Mouse (Mus musculus) forelimb bud, embryonic 11.5 days (tissue): Measurements from ENCODE around the gene Camkmt.

Experiments used
- DNase-seq: peaks from one replicate; pipeline ENCODE4 v3.0.0-alpha.2; 2012; ENCODE audit warnings: low read depth, low spot score

The Camkmt gene

DNA sequence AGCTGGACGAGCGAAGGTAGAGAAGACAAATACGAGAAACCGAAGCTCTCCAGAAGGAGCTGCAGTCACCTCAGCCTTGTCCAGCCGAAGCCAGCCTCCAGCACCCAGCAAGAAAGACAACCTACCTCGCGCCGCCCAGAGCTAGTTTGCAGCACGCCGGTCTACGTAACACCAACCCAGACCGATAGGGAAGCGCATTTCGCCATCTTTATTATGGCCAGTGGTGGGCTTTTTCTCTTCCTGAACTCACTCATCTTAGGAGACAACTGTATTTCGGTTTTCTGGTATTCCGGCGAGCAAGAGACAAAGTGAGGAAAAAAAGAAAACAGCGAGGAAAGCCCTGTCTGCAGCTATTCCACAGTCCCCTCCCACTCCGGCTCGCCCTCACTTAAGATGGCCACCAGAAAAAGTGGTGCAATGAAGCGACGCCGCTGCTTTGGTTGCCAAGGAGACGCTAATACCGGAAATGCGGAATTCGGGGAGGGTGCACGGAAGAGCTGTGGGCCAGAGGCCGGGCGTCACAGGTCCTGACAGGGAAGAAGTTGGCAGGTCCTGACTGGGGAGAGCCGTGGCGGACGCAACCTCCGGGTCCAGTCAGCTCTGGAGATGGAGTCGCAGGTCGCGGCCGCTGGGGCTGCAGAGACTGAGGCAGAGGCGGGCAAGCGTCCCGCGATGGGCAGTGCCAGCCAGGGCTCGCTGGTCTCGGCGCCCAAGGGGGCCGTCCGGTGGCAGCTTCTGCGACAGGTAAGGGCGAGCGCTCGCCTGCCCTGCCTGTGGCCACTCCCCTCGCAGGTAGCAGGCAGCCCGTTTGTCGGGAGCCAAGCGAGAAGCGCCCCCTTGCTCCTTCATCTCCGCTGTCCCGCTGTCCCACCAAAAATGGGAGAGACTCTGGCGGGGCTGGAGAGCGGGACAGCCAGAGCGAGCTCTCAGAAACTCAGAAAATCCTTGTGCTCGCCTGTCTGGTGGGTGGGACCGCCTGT, at the start of gene Camkmt, which contains the start of gene Prepl:
Camkmt (plus strand) TSS at position 433 of the 980 bp plus-strand sequence.
Prepl (minus strand) TSS at position 122 of the 980 bp plus-strand sequence.
- DNase-seq, result peak; percentile 98

DNA sequence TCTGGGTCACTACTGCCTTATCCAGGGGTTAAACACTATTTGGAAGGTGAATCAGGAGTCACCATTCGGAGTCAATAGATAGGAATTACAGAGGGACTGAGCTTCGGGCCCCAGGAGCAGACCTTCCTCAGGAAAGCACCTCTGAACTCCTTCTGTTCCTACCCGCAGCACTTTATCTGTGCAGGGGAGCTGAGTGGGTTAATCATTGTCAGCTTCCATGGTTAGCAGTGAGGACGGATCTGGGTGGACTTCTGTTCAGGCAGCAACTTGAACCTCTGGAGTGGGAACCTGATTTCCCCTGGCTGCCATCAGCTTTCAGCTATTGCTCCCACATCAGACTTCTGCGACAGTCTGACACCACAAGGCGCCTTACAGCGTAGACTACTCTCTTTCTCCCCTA, 49.4 kb upstream of the Camkmt start:
- DNase-seq, result no peak

DNA sequence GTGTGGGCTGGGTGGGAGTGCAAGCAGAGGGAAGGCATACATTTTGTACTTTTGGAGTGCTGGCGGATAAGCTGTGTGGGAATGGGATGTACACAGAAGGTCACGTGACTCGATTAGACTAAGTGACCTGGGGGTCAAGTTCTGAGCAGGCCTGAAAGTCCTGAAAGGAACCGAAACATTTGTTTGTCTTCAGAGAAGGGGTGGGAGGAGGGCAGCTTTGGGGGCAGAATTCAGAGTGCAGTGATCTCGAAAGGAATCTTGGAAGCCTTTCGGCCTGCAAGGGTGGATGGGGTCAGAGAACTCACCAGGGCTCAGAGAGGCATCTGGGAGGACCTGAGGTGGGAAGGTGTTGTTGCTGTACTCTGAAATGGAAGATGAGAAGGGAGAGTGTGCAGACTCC, 47.9 kb upstream of the Camkmt start:
- DNase-seq, result no peak

GRCm38 (mm10) chr17:85043404-85043816, 46.9 kb upstream of the Camkmt start:
- DNase-seq, result no peak

DNA sequence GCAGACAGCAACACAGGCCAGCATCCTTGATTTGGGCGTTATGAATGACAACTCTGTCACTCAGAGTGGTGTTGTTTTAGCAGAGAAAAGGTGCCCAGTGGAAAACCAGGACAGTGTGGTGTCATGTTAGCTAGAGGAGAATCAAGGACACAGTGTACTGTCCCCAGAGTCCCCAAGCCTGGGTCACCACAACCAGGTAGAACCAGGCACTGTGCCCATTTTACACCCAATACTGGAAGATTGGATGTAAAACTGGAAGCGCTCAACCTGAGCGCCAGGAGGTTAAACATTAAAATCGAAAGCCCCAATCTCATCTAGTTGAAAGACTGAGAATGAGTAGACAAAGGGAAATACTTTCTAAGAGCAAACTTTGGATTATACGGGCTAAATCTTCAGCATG, 45.9 kb upstream of the Camkmt start:
- DNase-seq, result no peak

DNA sequence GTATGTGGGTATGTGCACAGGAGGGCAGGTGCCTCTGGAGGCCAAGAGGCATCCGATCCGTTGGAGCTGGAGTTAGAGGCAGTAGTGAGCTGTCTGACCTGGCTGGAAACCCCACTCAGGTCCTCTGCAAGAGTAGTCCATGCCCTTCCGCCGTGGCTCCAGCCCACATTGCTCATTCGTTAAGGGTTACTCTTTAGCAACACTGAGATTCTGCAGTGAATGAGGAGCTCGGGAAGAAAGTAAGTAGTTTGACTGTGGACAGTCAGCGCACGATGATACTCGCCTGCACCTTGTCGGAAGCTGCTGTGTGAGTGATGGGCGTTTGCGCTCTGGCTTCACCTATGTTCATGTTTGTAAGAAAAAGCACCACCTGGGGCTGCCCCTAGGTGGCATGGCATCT, 45.2 kb upstream of the Camkmt start:
- no peak for DNase-seq

- no peak for DNase-seq
Measured at GRCm38 (mm10) chr17:85048379-85048778, 42.0 kb upstream of the Camkmt start.

DNA sequence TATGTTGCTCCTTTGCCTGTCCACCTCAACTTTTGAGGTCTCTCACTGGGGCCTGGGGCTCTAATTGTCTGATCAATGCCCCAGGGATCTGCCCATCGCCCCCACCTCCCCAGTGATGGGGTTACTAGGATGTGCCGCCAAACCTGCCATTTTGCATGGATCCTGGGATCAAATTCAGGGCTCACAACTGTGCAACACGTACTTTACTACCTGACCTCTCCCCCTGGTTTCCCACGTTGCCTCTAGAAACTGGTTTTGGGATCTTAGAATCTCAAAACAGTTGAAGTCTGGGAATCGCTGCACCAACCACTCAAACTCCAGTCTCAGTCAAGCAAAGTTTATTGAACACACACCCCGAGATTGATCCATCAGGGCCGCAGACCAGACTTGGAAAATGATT, 32.1 kb upstream of the Camkmt start:
- DNase-seq, result no peak

- no peak for DNase-seq
Measured at GRCm38 (mm10) chr17:85059136-85059535, 31.2 kb upstream of the Camkmt start.

DNA sequence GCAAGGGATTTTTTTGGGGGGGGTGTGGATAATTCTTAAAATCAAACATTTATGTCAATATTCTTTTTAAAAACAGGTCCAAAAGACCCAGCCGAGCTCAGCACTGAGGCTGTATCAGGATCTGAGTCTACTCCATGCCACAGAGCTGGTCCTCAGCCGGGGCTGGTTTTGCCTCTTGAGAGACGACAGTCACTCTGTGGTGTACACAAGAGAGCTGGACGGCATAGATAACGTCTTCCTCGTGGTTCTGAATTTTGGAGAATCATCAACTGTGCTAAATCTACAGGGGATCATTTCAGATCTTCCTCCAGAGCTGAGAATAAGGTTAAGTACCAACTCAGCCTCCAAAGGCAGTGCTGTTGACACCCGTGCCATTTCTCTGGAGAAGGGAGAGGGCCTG, 26.8 kb upstream of the Camkmt start:
- no peak for DNase-seq

DNA sequence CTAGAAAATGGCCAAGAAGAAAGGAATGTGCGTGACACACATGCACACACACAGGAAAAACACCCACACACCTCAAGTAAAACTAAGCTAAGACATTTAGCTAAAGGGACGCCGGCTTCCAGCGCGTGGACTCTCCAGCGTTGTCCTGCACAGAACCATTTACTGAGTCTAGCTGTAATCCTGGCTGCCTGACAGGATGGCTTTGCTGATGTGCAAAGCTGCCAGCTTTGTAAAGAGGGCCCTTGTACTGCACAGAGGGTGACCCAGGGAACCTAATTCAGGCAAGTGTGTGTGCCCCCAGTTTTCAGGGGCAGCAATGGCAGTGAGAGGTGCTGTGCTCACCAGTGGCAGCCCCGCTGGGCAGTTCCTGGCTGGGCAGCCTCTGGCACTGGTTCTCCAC, 23.0 kb upstream of the Camkmt start:
- no peak for DNase-seq

GRCm38 (mm10) chr17:85070658-85071057, 19.7 kb upstream of the Camkmt start:
- no peak for DNase-seq

GRCm38 (mm10) chr17:85071088-85071775, 19.1 kb upstream of the Camkmt start:
- no peak for DNase-seq

- no peak for DNase-seq
Measured at GRCm38 (mm10) chr17:85072383-85072782, 18.0 kb upstream of the Camkmt start.

- DNase-seq, result no peak
Measured at GRCm38 (mm10) chr17:85073214-85073613, 17.1 kb upstream of the Camkmt start.

- DNase-seq, result no peak
Measured at GRCm38 (mm10) chr17:85074083-85074482, 16.3 kb upstream of the Camkmt start.

DNA sequence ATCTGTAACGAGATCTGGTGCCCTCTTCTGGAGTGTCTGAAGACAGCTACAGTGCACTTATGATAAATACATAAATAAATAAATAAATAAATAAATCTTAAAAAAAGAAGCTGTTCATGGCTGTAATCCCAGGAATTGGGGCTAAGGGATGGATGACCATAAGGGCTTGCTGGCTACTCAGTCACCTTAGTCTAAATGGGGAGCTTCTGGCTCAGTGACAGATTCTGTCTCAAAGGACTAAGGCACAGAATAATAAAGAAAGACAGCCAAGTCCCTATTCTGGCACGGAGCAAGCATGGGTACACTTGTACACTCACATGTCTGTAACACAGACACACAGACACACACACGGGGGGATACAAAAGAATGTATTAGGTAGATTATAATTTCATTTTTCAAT, 11.1 kb upstream of the Camkmt start:
- DNase-seq, result no peak

GRCm38 (mm10) chr17:85080781-85081180, 9.6 kb upstream of the Camkmt start:
- DNase-seq, result no peak

- no peak for DNase-seq
Measured at GRCm38 (mm10) chr17:85085335-85085734, 5.0 kb upstream of the Camkmt start.

DNA sequence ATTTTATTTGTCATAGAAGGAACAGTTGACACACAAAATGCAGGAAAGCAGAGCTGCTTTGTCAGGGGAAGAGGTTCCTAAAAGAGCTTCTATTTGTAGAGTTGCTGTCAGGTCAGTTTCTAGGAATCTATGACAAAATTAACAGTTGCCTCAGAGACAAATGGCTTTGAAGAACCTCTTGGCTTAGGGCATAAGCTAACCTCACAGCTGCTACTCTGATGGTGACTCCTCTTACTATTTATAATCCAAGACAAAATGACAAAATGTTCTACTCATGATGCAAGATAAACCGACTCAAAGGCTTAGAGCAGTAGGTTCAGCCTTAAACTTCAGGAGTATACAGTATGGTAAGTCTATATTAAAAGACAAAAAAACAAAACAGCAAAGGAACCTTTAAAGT, 3.9 kb upstream of the Camkmt start:
- no peak for DNase-seq

DNA sequence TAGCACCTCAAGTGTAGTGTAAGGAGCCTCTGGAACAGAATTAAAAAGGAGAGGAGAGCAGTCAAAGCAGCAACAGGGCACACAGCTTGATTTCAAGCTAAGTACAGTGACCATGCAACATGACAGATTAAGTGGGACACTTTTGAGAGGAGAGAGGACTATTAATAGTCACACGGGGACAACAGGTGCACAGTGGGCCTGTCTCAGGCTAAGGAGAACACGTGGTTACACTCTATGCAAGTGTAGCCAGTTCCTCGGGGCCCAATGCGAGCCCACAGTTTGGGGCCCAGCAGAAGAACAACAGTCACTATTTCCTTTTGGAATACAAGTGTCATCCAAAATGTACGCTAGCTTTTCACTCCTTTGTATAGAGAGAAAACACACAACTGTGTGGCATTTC, 2.8 kb upstream of the Camkmt start:
- DNase-seq, result no peak

- DNase-seq, result no peak
Measured at GRCm38 (mm10) chr17:85088401-85088800, 2.0 kb upstream of the Camkmt start.

- no peak for DNase-seq
Measured at GRCm38 (mm10) chr17:85089011-85089410, 1.3 kb upstream of the Camkmt start.
